Mouse (Mus musculus) forebrain, embryonic 11.5 days (tissue): Measurements from ENCODE around the gene AC161166.1. TPM values are rescaled to one million over a fixed set of nuclear protein-coding genes. Genes with fewer than 3 reads are reported as not detected.
A peak's percentile ranks its signal among the peaks of the same experiment; 100 is the strongest.

Experiments used
- ATAC-seq: fragments of 200-750 bp; cut with Nextera tagmentation; replicated peaks from 2 replicates; pipeline ENCODE4 v1.8.0; 2017; ENCODE audit warnings: moderate TSS enrichment; ENCODE audit not compliant: low FRiP score
- DNase-seq: peaks from one replicate; pipeline ENCODE4 v3.0.0-alpha.2; 2017; ENCODE audit warnings: low spot score
- H3K27ac ChIP-seq: fragments of 300-500 bp; sonication (generic); 2 replicates; pipeline ENCODE4 v1.5.1; 2014; ENCODE audit warnings: low read depth, low read length
- H3K27me3 ChIP-seq: fragments of 300-500 bp; sonication (generic); 2 replicates; pipeline ENCODE4 v1.6.1; 2014; ENCODE audit warnings: mild to moderate bottlenecking, low read length, mixed read lengths; ENCODE audit not compliant: control insufficient read depth, insufficient read depth
- H3K36me3 ChIP-seq: fragments of 300-500 bp; sonication (generic); 2 replicates; pipeline ENCODE4 v1.6.1; 2014; ENCODE audit warnings: mild to moderate bottlenecking, low read length, moderate library complexity, mixed read lengths; ENCODE audit not compliant: control insufficient read depth, insufficient read depth
- H3K4me1 ChIP-seq: fragments of 300-500 bp; sonication (generic); replicated peaks from 2 replicates; pipeline ENCODE4 v1.6.1; 2014; ENCODE audit warnings: low read length, mixed read lengths; ENCODE audit not compliant: control insufficient read depth, insufficient read depth
- H3K4me2 ChIP-seq: fragments of 300-500 bp; sonication (generic); 2 replicates; pipeline ENCODE4 v1.6.1; 2014; ENCODE audit warnings: low read depth, mild to moderate bottlenecking, low read length, moderate library complexity, mixed read lengths; ENCODE audit not compliant: severe bottlenecking
- H3K4me3 ChIP-seq: fragments of 300-500 bp; sonication (generic); 2 replicates; pipeline ENCODE4 v1.5.1; 2014; ENCODE audit warnings: low read depth, low read length
- H3K9ac ChIP-seq: fragments of 300-500 bp; sonication (generic); 2 replicates; pipeline ENCODE4 v1.6.1; 2014; ENCODE audit warnings: low read length
- H3K9me3 ChIP-seq: fragments of 300-500 bp; sonication (generic); 2 replicates; pipeline ENCODE4 v1.6.1; 2016; ENCODE audit warnings: low read length, mixed read lengths; ENCODE audit not compliant: control insufficient read depth
- WGBS: fragments of 180-500 bp; shearing (Covaris S2); extraction: QIAGEN DNeasy Blood & Tissue Kit; methylation state at CpG from one replicate; pipeline ENCODE4 v1.1.7; 2014; 5-methylcytosine and 5-hydroxymethylcytosine counted together
- polyA plus RNA-seq: library from polyadenylated mRNA; unstranded; fragments of >200 nt; fragmentation: Nextera tagmentation; extraction: Ambion mirVana; gene quantifications from 2 replicates; pipeline ENCODE4 v1.2.1, GENCODE M21; 2014

AC161166.1 gene
- polyA plus RNA-seq = 0.96 and 1.3 TPM in 2 replicates

GRCm38 (mm10) chr7:24512355-24512754 is at the start of gene AC161166.1:
TSS of gene AC161166.1 (minus strand) at chr7:24512455.
- WGBS = 91% methylated on average over 7 of the region's 7 CpGs
- DNase-seq = no peak
- H3K27me3 ChIP-seq = no peaks in the 10 kb centered on the region
- H3K36me3 ChIP-seq = no peaks in the 10 kb centered on the region; the same call in 1 of the 2 replicates
- no peak within 1 kb of the TSS for H3K27ac ChIP-seq
- H3K4me2 ChIP-seq = no peak within 1 kb of the TSS
- no peak within 1 kb of the TSS for H3K4me3 ChIP-seq
- no peak for ATAC-seq
- peaks cover 5% of the 10 kb centered on the region; the same call in 1 of the 2 replicates for H3K4me1 ChIP-seq
- H3K9me3 ChIP-seq = no peaks in the 10 kb centered on the region
- H3K9ac ChIP-seq = no peak within 1 kb of the TSS

DNA sequence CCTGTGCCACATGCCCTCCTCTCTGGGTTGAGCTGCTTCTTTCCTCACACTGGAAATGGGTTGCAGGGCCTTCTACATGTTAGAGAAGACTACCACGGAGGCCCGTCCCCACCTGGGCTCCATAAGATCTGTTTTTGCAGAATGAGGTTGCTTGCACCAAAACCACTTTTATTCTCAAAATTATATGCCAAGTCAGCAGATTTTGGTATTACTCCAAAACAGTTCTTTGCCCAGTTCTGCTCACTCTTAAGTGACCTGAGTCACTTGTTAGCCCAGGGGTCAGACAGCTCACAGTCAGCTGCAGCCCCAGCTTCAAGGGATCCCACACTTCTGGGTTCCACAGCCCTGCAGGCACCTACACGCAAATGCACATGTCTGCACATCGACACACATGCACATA is 49.2 kb upstream of the AC161166.1 start:
- Histone ChIP-seq H3K4me1 (no peaks in the 10 kb centered on the region), H3K27me3 (no peaks in the 10 kb centered on the region), H3K4me3 (no peak overlapping the region), H3K9ac (no peak overlapping the region), H3K4me2 (no peak overlapping the region), H3K27ac (no peak overlapping the region), H3K9me3 (no peaks in the 10 kb centered on the region), H3K36me3 (no peaks in the 10 kb centered on the region; the same call in 1 of the 2 replicates)
- ATAC-seq = no peak
- 97% methylated on average over 4 of the region's 4 CpGs for WGBS
- no peak for DNase-seq

- no peak for ATAC-seq
- Histone ChIP-seq H3K27me3 (no peaks in the 10 kb centered on the region), H3K36me3 (peaks cover 9% of the 10 kb centered on the region), H3K4me2 (no peak overlapping the region), H3K9ac (no peak overlapping the region), H3K9me3 (no peaks in the 10 kb centered on the region), H3K4me3 (no peak overlapping the region), H3K27ac (no peak overlapping the region), H3K4me1 (no peaks in the 10 kb centered on the region)
- WGBS = 94% methylated on average over 10 of the region's 10 CpGs
- no peak for DNase-seq
Measured at GRCm38 (mm10) chr7:24555786-24556185, 43.5 kb upstream of the AC161166.1 start.

- no peaks in the 10 kb centered on the region for H3K9me3 ChIP-seq
- H3K4me2 ChIP-seq = no peak overlapping the region
- no peaks in the 10 kb centered on the region for H3K27me3 ChIP-seq
- WGBS = 95% methylated on average over 12 of the region's 12 CpGs
- no peak for ATAC-seq
- H3K36me3 ChIP-seq = peaks cover 9% of the 10 kb centered on the region
- H3K9ac ChIP-seq = no peak overlapping the region
- H3K4me3 ChIP-seq = no peak overlapping the region
- no peak overlapping the region for H3K27ac ChIP-seq
- H3K4me1 ChIP-seq = peaks cover 7% of the 10 kb centered on the region
- DNase-seq = no peak
Measured at GRCm38 (mm10) chr7:24551985-24552759, 39.9 kb upstream of the AC161166.1 start.

- Histone ChIP-seq H3K4me3 (peak overlapping the region; percentile 82), H3K4me1 (peaks cover 7% of the 10 kb centered on the region), H3K9ac (peak overlapping the region; percentile 80), H3K27me3 (no peaks in the 10 kb centered on the region), H3K9me3 (no peaks in the 10 kb centered on the region), H3K27ac (peak overlapping the region; percentile 57; the same call in 1 of the 2 replicates), H3K36me3 (peaks cover 3% of the 10 kb centered on the region; the same call in 1 of the 2 replicates), H3K4me2 (peak overlapping the region; percentile 70)
- ATAC-seq (peak; percentile 15; the same call in 1 of the 2 replicates), DNase-seq (no peak)
- WGBS = 32% methylated on average over 13 of the region's 13 CpGs
Measured at GRCm38 (mm10) chr7:24547534-24548036, 35.3 kb upstream of the AC161166.1 start.

DNA sequence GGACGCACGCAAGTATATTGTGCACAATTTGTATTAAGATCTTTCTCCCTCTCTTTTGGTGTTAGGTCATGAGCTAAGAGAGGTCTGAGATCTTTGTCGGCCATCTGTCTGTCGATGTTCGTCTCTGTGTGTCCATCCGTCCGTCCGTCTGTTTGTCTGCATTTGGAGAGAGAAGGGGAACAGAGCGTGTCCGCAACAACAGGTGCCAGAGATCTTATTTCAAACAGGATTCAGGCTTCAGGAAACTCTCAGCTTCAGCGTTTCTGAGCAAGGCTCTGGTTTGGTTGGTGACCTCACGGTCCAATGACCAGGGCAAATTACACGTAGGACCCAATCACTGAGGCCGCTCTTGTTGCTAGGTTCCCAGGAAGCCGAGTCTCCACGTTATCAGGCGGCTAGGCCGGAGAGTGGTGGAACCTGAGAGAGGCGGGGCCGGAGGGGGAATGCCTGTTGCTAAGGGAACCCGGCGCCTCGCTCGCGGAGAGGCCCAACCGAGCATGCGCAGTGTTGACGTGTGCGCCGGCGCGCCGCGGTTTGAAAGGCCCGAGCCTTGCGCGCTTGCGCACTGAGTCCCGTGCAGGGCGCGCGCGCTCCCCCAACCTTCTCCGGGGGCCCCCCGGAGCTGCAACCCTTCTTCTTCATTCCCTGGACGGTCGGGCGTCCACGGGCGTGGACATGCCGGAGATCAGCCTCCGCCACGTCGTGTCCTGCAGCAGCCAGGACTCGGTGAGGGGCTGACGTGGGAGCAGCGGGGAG is 34.6 kb upstream of the AC161166.1 start:
- Histone ChIP-seq H3K9me3 (no peaks in the 10 kb centered on the region), H3K9ac (peak overlapping the region; percentile 80), H3K4me2 (peak overlapping the region; percentile 70), H3K4me3 (peak overlapping the region; percentile 82), H3K27me3 (no peaks in the 10 kb centered on the region), H3K27ac (peak overlapping the region; percentile 57; the same call in 1 of the 2 replicates), H3K36me3 (no peaks in the 10 kb centered on the region; the same call in 1 of the 2 replicates), H3K4me1 (peaks cover 7% of the 10 kb centered on the region)
- under 1% methylated on average over 57 of the region's 57 CpGs for WGBS
- ATAC-seq (peak; percentile 98), DNase-seq (peak; percentile 100)

DNA sequence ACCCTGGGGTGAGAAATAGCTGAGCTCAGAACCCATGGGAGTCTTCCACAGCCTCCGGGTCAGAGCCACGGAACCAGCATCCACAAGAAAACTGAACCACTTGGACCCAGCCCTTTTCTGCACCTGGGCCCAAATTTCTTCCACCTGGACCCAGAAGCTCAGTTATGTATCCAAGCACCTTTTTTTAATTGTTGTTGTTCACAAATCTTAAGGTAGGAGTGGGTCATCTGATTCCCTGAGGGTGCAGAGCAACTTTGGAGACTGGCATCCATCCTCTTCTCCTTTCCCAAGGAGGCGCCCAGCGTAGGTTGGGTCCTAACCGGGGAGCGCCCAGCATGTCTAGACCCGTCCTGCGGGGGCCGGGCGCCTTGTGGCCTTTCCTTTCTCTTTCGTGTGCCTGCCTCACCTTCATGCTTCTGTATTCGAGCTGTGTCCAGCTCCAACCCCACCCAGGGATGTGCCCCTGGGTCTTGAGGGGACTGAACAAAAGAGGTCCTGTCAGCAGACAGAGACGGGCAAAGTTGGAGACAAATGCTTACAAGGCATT is 33.9 kb upstream of the AC161166.1 start, which contains the start of the genes Pinlyp and Xrcc1:
Gene Pinlyp (minus strand): TSS at position 51 of the 547 bp plus-strand sequence.
Gene Xrcc1 (plus strand): TSS at position 222 of the 547 bp plus-strand sequence.
- DNase-seq (no peak), ATAC-seq (no peak)
- Histone ChIP-seq H3K9ac (peak within 1 kb of the TSS; percentile 80), H3K9me3 (no peaks in the 10 kb centered on the region), H3K4me2 (peak within 1 kb of the TSS; percentile 70), H3K4me1 (peaks cover 7% of the 10 kb centered on the region), H3K27ac (peak within 1 kb of the TSS; percentile 57; the same call in 1 of the 2 replicates), H3K4me3 (peak within 1 kb of the TSS; percentile 82), H3K27me3 (no peaks in the 10 kb centered on the region), H3K36me3 (no peaks in the 10 kb centered on the region; the same call in 1 of the 2 replicates)
- 32% methylated on average over 13 of the region's 13 CpGs for WGBS

GRCm38 (mm10) chr7:24544506-24544905 is 32.3 kb upstream of the AC161166.1 start:
- no peak overlapping the region for H3K27ac ChIP-seq
- no peaks in the 10 kb centered on the region for H3K27me3 ChIP-seq
- H3K4me1 ChIP-seq = peaks cover 7% of the 10 kb centered on the region
- H3K4me2 ChIP-seq = no peak overlapping the region
- no peak overlapping the region for H3K9ac ChIP-seq
- no peak overlapping the region for H3K4me3 ChIP-seq
- DNase-seq = no peak
- no peak for ATAC-seq
- H3K36me3 ChIP-seq = no peaks in the 10 kb centered on the region
- H3K9me3 ChIP-seq = no peaks in the 10 kb centered on the region
- 82% methylated on average over 2 of the region's 2 CpGs for WGBS
